Mouse (Mus musculus): ENCODE data around the gene 4933424G06Rik.
"Not testable (repeated sequence)": the region's sequence is repeated elsewhere in the genome, so short reads cannot be mapped to it uniquely, and the experiment has no call there.

4933424G06Rik gene

DNA sequence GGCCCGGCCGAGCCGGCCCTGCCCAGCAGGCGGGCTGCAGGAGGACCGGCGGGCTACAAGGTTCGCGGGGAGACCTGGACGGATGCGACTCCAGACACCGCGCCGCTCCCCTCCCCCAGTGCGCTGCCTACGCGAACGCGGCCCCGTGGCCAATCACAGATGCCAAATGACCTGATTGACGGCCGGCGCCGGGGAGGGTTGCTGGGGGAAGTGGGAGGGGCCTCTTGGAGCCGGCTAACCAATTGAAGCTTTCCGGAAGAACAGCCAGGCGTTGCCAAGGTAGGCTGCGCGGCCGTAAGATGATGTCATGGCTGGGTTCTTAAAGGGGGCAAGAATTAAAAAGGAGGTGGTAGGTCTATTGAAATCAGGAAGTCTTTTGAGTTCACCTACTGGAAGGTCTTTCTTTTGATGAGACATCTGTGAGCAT lies at the start of gene 4933424G06Rik:
TSS of gene 4933424G06Rik (plus strand) at position 296 of the 427 bp plus-strand sequence.
- DNase-seq (ENCODE audit: low read depth): peak; percentile 97

- DNase-seq (ENCODE audit: low read depth): no peak
Observed at GRCm38 (mm10) chr1:36664457-36664856, 45.5 kb upstream of the 4933424G06Rik start.

DNA sequence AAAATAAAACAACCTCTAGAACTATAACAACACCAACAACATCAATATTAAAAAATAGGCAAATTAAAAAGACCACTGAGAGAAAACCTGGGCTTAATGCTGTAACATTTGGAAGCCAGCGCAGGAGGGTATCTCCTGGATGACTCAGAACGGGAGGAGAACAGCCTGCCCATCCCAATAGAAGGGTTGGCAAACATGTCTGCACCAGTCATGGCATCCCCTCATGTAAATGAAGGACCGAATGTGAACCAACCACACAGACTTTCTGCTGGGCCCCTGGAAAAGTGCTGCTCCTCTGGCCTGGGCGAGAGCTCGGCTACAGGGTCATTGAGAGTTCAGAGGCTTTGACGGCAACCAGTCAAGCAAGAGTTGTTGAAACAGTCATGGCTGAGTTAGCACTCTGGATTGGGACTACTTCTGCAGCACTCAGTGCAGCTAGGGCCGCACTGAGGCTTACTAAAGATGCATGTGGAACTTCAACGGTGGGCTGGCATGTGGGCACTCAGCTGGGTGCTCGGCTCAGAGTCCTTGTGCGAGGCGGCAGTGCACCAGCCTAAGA lies 44.7 kb upstream of the 4933424G06Rik start:
- no peak for DNase-seq (ENCODE audit: low read depth)

GRCm38 (mm10) chr1:36665934-36666333 lies 44.0 kb upstream of the 4933424G06Rik start:
- no peak for DNase-seq (ENCODE audit: low read depth)

DNA sequence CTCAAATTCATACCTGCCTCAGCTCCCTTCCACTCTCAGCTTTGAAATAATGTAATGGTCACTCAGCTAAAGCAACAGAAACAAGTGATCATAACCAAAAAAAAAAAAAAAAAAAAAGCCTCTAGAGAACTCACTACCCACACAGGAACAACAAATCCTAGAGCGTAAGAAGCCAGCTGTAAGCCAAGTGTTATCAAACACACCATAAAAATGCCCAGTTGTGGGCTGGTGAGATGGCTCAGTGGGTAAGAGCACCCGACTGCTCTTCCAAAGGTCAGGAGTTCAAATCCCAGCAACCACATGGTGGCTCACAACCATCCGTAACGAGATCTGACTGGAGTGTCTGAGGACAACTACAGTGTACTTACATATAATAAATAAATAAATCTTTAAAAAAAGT lies 41.9 kb upstream of the 4933424G06Rik start:
- DNase-seq (ENCODE audit: low read depth): not testable (repeated sequence)

GRCm38 (mm10) chr1:36670256-36670655 lies 39.7 kb upstream of the 4933424G06Rik start:
- DNase-seq (ENCODE audit: low read depth): no peak

DNA sequence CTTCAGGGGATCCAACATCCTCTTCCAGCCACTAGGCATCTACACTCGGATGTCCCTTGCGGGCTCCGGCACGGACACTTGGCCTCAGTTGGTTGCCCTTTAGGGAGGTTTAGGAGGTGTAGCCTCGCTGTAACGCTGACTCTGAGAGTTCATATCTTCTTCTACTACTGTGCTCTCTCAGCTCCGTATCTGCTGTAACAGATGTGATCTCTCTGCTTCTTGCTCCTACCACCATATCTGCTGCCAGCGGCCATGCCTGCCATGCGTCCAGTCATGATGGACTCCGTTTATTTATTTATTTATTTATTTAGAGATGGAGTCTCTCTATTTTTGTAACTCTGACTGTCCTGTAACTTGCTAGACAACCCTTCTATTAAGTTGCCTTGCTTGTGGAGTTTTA lies 38.7 kb upstream of the 4933424G06Rik start:
- no peak for DNase-seq (ENCODE audit: low read depth)

GRCm38 (mm10) chr1:36672648-36673350 lies 37.1 kb upstream of the 4933424G06Rik start:
- DNase-seq (ENCODE audit: low read depth): no peak

DNA sequence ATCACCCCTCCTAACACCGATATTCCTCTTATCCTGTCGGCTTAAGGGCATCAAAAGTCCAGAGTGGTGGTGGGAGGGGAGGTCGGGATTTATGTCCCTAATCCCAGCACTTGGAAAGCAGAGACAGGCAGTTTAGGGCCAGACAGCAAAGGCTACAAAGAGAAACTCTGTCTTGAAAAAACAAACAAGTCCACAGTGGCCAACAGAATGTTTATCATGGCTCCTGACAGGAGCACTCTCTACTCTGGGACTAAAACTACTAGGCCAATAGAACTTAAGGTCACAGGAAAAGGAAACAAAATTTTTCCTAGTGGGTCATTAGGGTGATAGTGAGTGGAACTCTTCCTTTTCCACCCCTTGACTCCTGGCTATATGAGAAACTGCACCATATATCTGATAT lies 35.0 kb upstream of the 4933424G06Rik start:
- DNase-seq (ENCODE audit: low read depth): no peak

- no peak for DNase-seq (ENCODE audit: low read depth)
Observed at GRCm38 (mm10) chr1:36680893-36681292, 29.1 kb upstream of the 4933424G06Rik start.

- DNase-seq (ENCODE audit: low read depth): no peak
Observed at GRCm38 (mm10) chr1:36682620-36683355, 27.2 kb upstream of the 4933424G06Rik start, which contains the start of gene Fam178b. Fam178b (minus strand) TSS chr1:36683183.

DNA sequence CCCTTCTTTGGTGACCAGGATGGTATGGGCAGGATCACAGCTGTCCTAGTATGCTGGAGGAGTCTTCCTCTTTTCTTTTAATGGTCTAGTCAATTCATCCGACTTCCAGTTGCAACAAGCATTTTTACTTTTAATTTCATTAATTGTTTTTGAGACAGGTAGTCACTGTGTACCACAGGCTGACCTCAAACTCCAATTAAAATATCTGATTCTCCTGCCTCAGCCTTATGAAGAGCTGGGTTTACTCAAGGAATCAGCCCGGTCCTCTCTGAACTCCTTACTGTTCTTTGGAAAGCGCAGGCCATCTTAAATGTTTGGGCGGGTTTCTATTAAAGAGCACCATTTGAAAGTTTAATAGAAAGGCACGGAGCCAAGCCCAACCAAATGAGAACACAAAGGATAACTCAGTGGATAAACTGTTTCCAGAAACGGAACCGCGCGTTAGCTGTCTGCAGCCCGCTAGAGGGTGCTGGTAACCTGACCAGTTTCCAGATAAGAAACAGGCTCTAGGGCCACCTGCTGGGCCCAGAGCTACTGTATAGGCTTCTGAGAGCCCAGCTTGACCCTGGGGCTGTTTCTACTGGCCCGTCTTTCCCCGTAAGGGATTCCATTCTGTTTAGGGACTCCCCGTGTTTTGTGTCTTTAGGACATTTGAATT lies 26.0 kb upstream of the 4933424G06Rik start:
- DNase-seq (ENCODE audit: low read depth): peak; percentile 63

DNA sequence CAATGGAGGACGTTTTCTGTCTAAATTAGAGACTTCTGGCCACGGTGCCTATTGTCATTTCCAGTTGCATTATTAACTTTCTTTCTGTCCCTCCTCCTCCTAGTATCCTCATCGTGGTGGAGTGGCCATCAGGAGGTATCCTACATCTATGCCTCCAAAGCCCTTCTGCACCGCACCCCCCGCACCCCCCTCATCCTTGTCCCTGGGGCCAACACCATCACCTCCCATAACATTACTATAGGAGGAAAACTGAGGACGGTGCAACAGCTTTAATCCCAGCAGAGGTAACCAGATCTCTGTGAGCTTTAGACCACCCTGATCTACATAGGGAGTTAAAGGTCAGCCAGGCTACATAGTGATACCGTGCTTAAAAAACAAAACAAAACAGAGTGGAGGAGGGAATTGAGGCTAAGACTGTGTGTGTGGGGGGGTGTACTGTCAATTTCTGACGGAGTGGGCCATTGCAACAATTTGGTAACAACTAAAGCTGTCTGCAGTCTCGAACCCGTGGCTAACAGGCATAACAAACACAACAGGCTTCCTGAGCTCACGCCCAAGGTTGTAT lies 19.2 kb upstream of the 4933424G06Rik start:
- no peak for DNase-seq (ENCODE audit: low read depth)

- DNase-seq (ENCODE audit: low read depth): peak; percentile 99
Observed at GRCm38 (mm10) chr1:36691271-36692155, 18.4 kb upstream of the 4933424G06Rik start, which contains the start of gene Cox5b. Cox5b (plus strand) TSS chr1:36691449.

- DNase-seq (ENCODE audit: low read depth): no peak
Observed at GRCm38 (mm10) chr1:36694871-36695270, 15.1 kb upstream of the 4933424G06Rik start.

DNA sequence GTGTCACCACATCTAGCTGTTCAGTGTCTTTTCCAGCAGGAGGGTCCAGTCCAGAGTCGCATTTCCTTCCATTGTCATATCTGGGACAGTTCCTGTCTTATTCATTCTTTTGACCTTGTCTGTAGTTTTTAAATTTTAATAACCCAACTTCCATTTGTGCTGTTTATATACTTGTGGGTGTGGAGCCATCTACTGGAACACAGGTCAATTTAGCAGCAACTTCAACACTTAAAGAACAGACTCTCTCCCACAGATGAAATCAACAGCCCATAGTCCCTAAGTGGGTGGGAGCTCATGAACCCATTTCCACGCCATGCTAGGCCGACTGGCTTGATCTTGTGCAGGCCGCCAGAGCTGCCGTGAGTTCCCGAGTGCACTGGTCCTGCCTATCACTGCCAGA lies 13.5 kb upstream of the 4933424G06Rik start:
- DNase-seq (ENCODE audit: low read depth): no peak

- DNase-seq (ENCODE audit: low read depth): no peak
Observed at GRCm38 (mm10) chr1:36697030-36697429, 12.9 kb upstream of the 4933424G06Rik start.

- no peak for DNase-seq (ENCODE audit: low read depth)
Observed at GRCm38 (mm10) chr1:36707166-36707565, 2.8 kb upstream of the 4933424G06Rik start.

DNA sequence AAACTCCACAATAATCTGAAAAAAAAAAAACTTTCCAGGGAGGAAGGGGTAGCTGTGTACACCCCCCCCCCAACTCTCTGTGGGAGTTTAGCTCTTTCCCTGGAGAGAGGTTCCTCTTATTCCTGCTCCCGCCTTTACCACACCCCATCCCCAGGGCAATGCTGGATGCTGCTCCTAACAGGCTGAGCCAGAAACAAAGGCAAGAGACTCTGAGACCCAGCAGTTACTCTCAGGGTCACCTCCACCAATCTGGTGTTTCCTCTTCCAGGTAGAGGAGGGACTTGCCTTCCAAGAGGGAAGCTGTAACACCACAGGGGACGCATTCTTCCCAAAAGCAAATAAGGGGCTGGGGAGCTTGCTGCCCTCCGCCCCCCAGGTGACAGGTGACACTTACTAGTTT lies 2.2 kb upstream of the 4933424G06Rik start:
- DNase-seq (ENCODE audit: low read depth): no peak

DNA sequence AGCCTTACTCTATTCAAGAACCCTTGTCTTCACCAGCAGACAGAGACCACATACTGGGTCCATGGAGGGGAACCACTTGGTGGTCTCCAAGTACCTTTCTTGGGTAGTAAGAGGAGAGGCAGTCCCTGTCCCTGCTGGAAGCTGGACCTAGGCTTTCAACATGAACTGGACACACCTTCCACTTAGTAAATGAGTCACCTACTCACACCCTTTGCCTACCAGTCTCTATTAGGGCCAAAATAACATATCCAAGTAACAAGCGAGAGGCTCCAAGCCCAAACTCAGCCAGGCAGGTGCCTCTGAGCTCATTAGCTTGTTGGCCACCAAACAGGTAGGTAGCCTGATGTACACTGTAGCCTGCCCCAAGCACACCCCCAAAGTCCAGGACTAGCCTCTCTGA lies 1.3 kb upstream of the 4933424G06Rik start:
- no peak for DNase-seq (ENCODE audit: low read depth)
